Comparison of ENCODE assay signal across 25 mouse cellular contexts in the genomic region with DNA sequence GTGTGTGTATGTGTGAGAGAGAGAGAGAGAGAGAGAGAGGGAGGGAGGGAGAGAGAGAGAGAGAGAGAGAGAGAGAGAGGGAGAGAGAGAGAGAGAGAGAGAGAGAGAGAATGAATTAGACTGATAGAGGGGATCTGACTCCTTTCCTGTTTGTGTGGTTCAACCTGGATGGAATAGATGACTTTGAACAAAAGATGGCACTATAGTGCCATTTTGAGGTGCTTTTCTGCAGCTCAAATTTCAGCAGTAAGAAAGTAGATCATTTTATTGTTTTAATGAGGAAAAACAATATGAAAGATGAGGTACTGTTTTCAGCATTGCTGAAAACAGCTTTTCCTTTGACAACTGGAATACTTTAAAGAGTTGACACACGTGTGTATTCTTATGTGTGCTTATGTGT. TPM values are rescaled to one million over a fixed set of nuclear protein-coding genes. Genes with fewer than 3 reads are reported as not detected.
DNase-seq lines count a peak whose midpoint lies in the region; ATAC-seq and TF ChIP-seq lines count a peak whose summit lies in the region.
"Had no signal": no experiment of that assay in that cellular context is flagged by ENCODE, and none has a peak within 500 bp of the region (broad histone marks: within the 10 kb centered on the region; RNA-seq: fewer than 3 reads in every experiment).

No protein-coding gene starts in this region.

- peak; percentile 67 for TF ChIP-seq CTCF in layer of hippocampus, adult 2 months (conservative IDR thresholded peaks at IDR 0.05)

- no peak overlapping the region for H3K9ac ChIP-seq in forebrain, embryonic 14.5 days (ENCODE audit: low read length)
- H3K9ac ChIP-seq in forebrain, embryonic 15.5 days (replicated peaks) = no peak overlapping the region
- H3K9ac ChIP-seq: forebrain, embryonic 13.5 days; hindbrain, embryonic 13.5 days; liver, embryonic 12.5 days; liver, postnatal 0 days; stomach, embryonic 15.5 days had no signal

- 70% methylated on average over 1 of the region's 1 CpGs for whole genome bisulfite sequencing in forebrain, embryonic 14.5 days
- WGBS in forebrain, embryonic 15.5 days = 58% methylated on average over 1 of the region's 1 CpGs

- no peak overlapping the region for H3K4me2 ChIP-seq in forebrain, embryonic 14.5 days (ENCODE audit: low read length)
- H3K4me2 ChIP-seq in forebrain, embryonic 15.5 days (replicated peaks) = no peak overlapping the region
- H3K4me2 ChIP-seq: forebrain, embryonic 13.5 days; hindbrain, embryonic 13.5 days; liver, embryonic 12.5 days; stomach, embryonic 15.5 days had no signal

- no peak overlapping the region for H3K4me3 ChIP-seq in forebrain, embryonic 14.5 days (ENCODE audit: low read depth, low read length)
- no peak overlapping the region for H3K4me3 ChIP-seq in forebrain, embryonic 15.5 days
- no peak overlapping the region for H3K4me3 ChIP-seq in layer of hippocampus, adult 2 months
- H3K4me3 ChIP-seq: forebrain, embryonic 13.5 days; hindbrain, embryonic 13.5 days; liver, embryonic 12.5 days; megakaryocyte, embryonic 14.5 days; stomach, embryonic 15.5 days had no signal

- no peaks in the 10 kb centered on the region for H3K9me3 ChIP-seq in forebrain, embryonic 14.5 days (replicated peaks; ENCODE audit: control insufficient read depth, low read length)
- no peaks in the 10 kb centered on the region for H3K9me3 ChIP-seq in forebrain, embryonic 15.5 days
- H3K9me3 ChIP-seq: forebrain, embryonic 13.5 days; hindbrain, embryonic 13.5 days; liver, embryonic 12.5 days; megakaryocyte, embryonic 14.5 days; stomach, embryonic 15.5 days had no signal

- no peaks in the 10 kb centered on the region for H3K27me3 ChIP-seq in forebrain, embryonic 14.5 days (replicated peaks; ENCODE audit: control insufficient read depth, insufficient read depth, low read length)
- H3K27me3 ChIP-seq in forebrain, embryonic 15.5 days = no peaks in the 10 kb centered on the region
- H3K27me3 ChIP-seq: forebrain, embryonic 13.5 days; hindbrain, embryonic 13.5 days; liver, embryonic 12.5 days; megakaryocyte, embryonic 14.5 days; stomach, embryonic 15.5 days had no signal

- ATAC-seq in forebrain, embryonic 14.5 days = no peak
- ATAC-seq in forebrain, embryonic 15.5 days (replicated peaks) = no peak
- ATAC-seq in common myeloid progenitor, adult 5-6 weeks (replicated peaks; ENCODE audit: low read depth, poor library complexity, severe bottlenecking) = 0 out of 2 replicates have a peak, but pooled peaks have one; percentile 18
- ATAC-seq: activated CD4-positive, CD25-positive, alpha-beta regulatory T cell, adult 4 months; forebrain, embryonic 13.5 days; inflammation-experienced regulatory T-cells, adult 6 months; liver, embryonic 12.5 days; liver, postnatal 0 days had no signal

- H3K36me3 ChIP-seq in forebrain, embryonic 14.5 days (ENCODE audit: control insufficient read depth, insufficient read depth, low read length) = no peaks in the 10 kb centered on the region
- H3K36me3 ChIP-seq in forebrain, embryonic 15.5 days = no peaks in the 10 kb centered on the region
- H3K36me3 ChIP-seq: hindbrain, embryonic 13.5 days; liver, embryonic 12.5 days; stomach, embryonic 15.5 days had no signal

- no peak overlapping the region for H3K27ac ChIP-seq in forebrain, embryonic 14.5 days (ENCODE audit: low read depth, low read length)
- H3K27ac ChIP-seq in forebrain, embryonic 15.5 days (replicated peaks) = no peak overlapping the region
- no peak overlapping the region for H3K27ac ChIP-seq in layer of hippocampus, adult 2 months
- H3K27ac ChIP-seq: forebrain, embryonic 13.5 days; hindbrain, embryonic 13.5 days; liver, embryonic 12.5 days; stomach, embryonic 15.5 days had no signal

- no peaks in the 10 kb centered on the region for H3K4me1 ChIP-seq in forebrain, embryonic 14.5 days (ENCODE audit: control insufficient read depth, insufficient read depth, low read length)
- H3K4me1 ChIP-seq in forebrain, embryonic 15.5 days = no peaks in the 10 kb centered on the region
- H3K4me1 ChIP-seq: forebrain, embryonic 13.5 days; hindbrain, embryonic 13.5 days; liver, embryonic 12.5 days; megakaryocyte, embryonic 14.5 days; stomach, embryonic 15.5 days had no signal

- DNase-seq in forebrain, embryonic 14.5 days (ENCODE audit: low spot score) = peak; percentile 9
- DNase-seq in layer of hippocampus, adult 2 months (ENCODE audit: low spot score in 2 of 2) = no peak
- DNase-seq in layer of hippocampus, adult 9-11 months = no peak
- peak; percentile 12 for DNase-seq in 3T3-L1 (ENCODE audit: low read depth, low spot score)
- DNase-seq in spleen, postnatal 4 days (ENCODE audit: low spot score in 2 of 2) = no peak
- DNase-seq: adrenal gland, adult 2 months; adrenal gland, postnatal 36 days; cerebellum, adult 2 months; gastrocnemius, postnatal 10 days; heart, postnatal 14 days; kidney, adult 11 months; kidney, postnatal 14 days; liver, postnatal 0 days; lung, postnatal 4 days; thymus, postnatal 14 days had no signal

RNA-seq across cellular contexts. Expression of gene Fam181b, which starts 37.9 kb away (rescaled TPM):
- polyA plus RNA-seq in forebrain, embryonic 14.5 days (2014; fragmentation: Nextera tagmentation; extraction: Ambion mirVana) = 20.7 and 25.3 TPM in 2 replicates
- 33.6 and 35.6 TPM in 2 replicates for polyA plus RNA-seq in forebrain, embryonic 15.5 days (2015; fragmentation: Nextera tagmentation; extraction: Ambion mirVana)
- total RNA-seq in layer of hippocampus, adult 2 months (2021) = 10 to 100 TPM; 16.7 to 17.6 TPM
- total RNA-seq in common myeloid progenitor, adult 5-6 weeks (2017) = not detected in 2 replicates
- total RNA-seq: monocyte, adult 5-6 weeks had no signal
- polyA plus RNA-seq: activated CD4-positive, CD25-positive, alpha-beta regulatory T cell, adult 4 months; inflammation-experienced regulatory T-cells, adult 6 months had no signal

Comparison
In these comparisons a context has a peak if more than half of its experiments do, and no peak if none do; other contexts are left out.
1. DNase-seq: peak in forebrain, embryonic 14.5 days (single experiment) and 3T3-L1 (single experiment); none in layer of hippocampus, adult 2 months (0 of 2), layer of hippocampus, adult 9-11 months (single experiment) and spleen, postnatal 4 days (0 of 2).
2. RNA of gene Fam181b, which starts 37.9 kb away (total RNA-seq): 16.7 to 17.6 TPM in layer of hippocampus, adult 2 months; not detected in common myeloid progenitor, adult 5-6 weeks; every median in the first group is over 10 times any median in the second.